Mouse (Mus musculus): ENCODE measurements at regions not wholly inside any gene's neighbourhood (a gene's known extent, or its start where the extent isn't known, plus 50 kb on each side); places are given as distances from the start of the nearest gene placed in this dataset.
A peak's percentile ranks its signal among the peaks of the same experiment; 100 is the strongest.

DNA sequence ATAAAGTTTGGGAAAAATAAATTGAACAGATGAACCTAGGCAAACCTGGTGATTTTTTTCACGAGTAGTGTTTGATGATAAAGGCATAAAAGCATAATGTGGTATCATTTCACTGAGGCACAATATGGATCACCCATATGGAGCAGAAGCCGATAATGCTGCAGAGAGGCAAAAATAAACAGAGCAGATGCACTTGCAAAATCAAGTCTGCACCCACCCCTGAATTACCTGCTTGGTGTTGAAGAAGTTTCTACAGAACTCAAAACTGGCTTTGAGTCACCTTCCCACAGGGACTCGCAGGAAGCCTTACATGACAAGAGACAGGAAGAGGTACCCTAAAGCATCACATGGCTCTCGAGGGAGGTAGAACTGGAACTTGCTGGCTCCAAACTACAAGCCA, 328.1 kb downstream of the Rnf144a start:
- Histone ChIP-seq H3K27ac (no peak overlapping the region), H3K9ac (no peak overlapping the region), H3K9me3 (no peaks in the 10 kb centered on the region), H3K4me1 (replicated peaks) (no peaks in the 10 kb centered on the region), H3K4me3 (replicated peaks) (no peak overlapping the region), H3K27me3 (replicated peaks) (no peaks in the 10 kb centered on the region), H3K4me2 (replicated peaks) (no peak overlapping the region), H3K36me3 (no peaks in the 10 kb centered on the region)
- WGBS: 86% methylated on average over 4 of the region's 4 CpGs
- no peak for ATAC-seq

DNA sequence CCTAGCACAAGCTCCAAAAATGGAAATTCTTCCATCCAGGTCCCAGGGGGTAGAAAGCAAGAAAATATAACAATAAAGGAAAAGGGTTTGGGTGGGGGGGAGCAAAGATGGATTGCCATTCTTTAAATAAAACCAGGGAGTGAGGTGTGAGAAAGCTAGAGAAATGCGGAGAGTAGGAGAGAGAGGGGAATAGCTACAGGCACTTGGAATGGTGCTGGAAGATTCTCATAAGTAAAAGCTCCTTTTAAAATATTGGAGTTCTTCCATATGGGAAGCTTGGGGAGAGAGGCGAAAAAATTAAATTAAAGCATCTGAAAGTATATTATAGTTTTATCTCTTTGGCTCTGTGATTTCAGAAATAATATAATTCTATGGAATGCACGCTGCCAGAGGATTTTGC, 328.6 kb downstream of the Rnf144a start:
- WGBS: 87% methylated on average over 3 of the region's 3 CpGs

DNA sequence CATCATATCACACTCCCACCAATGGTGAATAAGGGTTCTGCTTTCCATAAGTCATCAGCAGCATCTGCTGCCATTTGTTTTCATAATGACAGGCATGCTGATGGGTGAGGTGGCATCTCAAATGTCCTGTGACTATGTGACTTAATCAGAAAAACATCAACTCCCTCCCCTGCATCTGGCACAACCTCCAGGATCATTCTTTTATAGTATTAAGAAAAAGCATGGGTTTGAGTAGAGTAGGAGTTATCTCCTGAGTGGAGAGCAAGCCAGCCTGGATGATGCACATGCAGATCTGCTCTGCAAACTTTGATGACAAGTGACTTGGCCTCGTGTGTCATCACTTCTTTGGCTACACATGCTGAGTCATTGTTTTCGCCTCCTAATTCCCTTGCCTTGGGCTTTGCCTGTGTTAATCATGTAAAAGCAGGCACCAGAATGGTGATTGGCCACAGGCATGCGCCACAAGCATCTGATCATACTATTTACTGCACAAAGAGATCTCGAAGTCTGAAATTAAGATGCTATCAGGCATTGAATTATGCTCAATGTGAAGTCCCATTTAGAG, 335.9 kb downstream of the Rnf144a start:
- no peak overlapping the region for H3K9ac ChIP-seq
- ATAC-seq: no peak
- no peaks in the 10 kb centered on the region for H3K36me3 ChIP-seq
- WGBS: 71% methylated on average over 4 of the region's 4 CpGs
- no peaks in the 10 kb centered on the region for H3K27me3 ChIP-seq (replicated peaks)
- no peak overlapping the region for H3K4me2 ChIP-seq (replicated peaks)
- no peak overlapping the region for H3K27ac ChIP-seq
- H3K4me3 ChIP-seq (replicated peaks): no peak overlapping the region
- H3K9me3 ChIP-seq: no peaks in the 10 kb centered on the region
- no peaks in the 10 kb centered on the region for H3K4me1 ChIP-seq (replicated peaks)

More for the DNA sequence above, 328.6 kb downstream of the Rnf144a start:
- Histone ChIP-seq H3K9me3 (no peaks in the 10 kb centered on the region), H3K27me3 (replicated peaks) (no peaks in the 10 kb centered on the region), H3K36me3 (no peaks in the 10 kb centered on the region), H3K4me1 (replicated peaks) (no peaks in the 10 kb centered on the region), H3K4me2 (replicated peaks) (no peak overlapping the region), H3K4me3 (replicated peaks) (no peak overlapping the region), H3K27ac (no peak overlapping the region), H3K9ac (no peak overlapping the region)
- no peak for ATAC-seq

DNA sequence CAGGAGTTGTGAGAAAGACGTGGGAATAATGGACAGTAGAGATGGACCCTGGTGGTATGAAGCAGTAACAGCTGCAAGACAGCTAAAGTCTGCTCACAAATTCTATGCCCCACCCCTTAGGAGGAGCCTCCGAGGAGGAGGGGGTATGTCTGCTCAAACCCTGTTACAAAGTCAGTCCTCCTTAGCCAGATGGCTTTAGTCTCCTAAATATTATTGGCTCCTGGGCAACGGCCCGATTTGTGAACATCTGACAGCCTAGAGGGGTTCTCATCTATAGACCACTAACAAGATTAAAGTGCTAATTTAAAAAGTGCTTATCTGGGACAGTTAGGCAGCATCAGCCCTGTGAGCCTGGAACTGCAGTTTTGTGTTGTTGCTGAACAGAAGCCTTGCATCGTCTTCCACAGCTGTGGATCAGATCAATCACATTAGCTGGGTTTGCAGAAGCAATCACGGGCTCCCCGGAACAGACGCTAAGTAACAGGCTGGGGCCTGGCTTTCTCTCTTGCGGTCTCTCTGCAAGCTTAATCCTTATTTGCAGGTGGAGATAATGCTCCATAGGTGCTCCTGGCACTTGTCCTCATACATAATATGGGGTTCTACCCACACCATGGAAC, 339.3 kb downstream of the Rnf144a start:
- H3K9ac ChIP-seq: no peak overlapping the region
- H3K27ac ChIP-seq: no peak overlapping the region
- no peaks in the 10 kb centered on the region for H3K9me3 ChIP-seq
- no peak overlapping the region for H3K4me2 ChIP-seq (replicated peaks)
- H3K27me3 ChIP-seq (replicated peaks): no peaks in the 10 kb centered on the region
- no peak for ATAC-seq
- H3K4me1 ChIP-seq (replicated peaks): no peaks in the 10 kb centered on the region
- WGBS: 28% methylated on average over 9 of the region's 9 CpGs
- H3K4me3 ChIP-seq (replicated peaks): no peak overlapping the region
- no peaks in the 10 kb centered on the region for H3K36me3 ChIP-seq

DNA sequence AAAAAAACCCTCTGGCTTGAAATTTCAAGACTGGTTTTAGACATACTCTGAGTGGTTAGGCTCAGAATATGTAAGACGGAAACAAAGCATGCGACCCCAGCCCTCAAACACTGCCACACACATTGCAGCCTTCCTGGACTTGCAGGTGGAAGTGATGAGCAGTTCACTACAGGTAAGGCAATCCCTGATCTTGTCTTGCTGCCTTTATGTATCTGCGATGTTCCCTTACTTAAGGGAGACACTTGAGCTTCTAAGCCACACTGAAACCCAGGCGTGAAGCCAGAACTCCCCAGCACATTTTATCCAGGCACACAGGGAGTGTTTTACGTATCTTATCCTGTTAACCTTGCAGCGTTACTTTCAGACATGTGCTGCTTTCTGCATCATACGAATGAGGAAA, 342.9 kb downstream of the Rnf144a start:
- no peaks in the 10 kb centered on the region for H3K27me3 ChIP-seq (replicated peaks)
- 76% methylated on average over 7 of the region's 7 CpGs for WGBS
- H3K4me2 ChIP-seq (replicated peaks): no peak overlapping the region
- no peaks in the 10 kb centered on the region for H3K36me3 ChIP-seq
- no peak for ATAC-seq
- peaks cover 9% of the 10 kb centered on the region for H3K4me1 ChIP-seq (replicated peaks)
- no peak overlapping the region for H3K27ac ChIP-seq
- H3K9me3 ChIP-seq: no peaks in the 10 kb centered on the region
- no peak overlapping the region for H3K4me3 ChIP-seq (replicated peaks)
- no peak overlapping the region for H3K9ac ChIP-seq

DNA sequence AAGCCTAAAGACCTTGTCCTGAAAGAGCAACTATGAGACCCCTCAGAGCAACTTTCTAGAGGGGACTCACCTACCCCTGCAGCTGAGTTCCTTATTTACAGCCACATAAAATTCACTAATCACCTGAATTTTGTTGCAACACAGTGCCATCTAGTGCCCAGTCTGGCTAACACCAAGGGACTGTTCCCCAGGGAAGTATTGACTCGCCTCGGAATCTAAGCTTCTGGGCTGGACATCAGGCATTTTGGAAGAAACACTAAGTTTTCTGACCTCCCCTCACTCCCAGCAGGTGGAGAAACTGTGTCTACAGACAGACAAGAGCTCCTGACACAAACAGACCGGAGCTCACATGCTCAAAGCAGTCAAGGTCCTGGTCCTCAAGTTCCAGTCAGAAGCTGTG, 343.4 kb downstream of the Rnf144a start:
- WGBS: 6% methylated on average over 3 of the region's 3 CpGs
- Histone ChIP-seq H3K9me3 (no peaks in the 10 kb centered on the region), H3K9ac (no peak overlapping the region), H3K4me1 (replicated peaks) (peaks cover 9% of the 10 kb centered on the region), H3K27ac (no peak overlapping the region), H3K36me3 (no peaks in the 10 kb centered on the region), H3K4me3 (replicated peaks) (no peak overlapping the region), H3K27me3 (replicated peaks) (no peaks in the 10 kb centered on the region), H3K4me2 (replicated peaks) (no peak overlapping the region)
- no peak for ATAC-seq

DNA sequence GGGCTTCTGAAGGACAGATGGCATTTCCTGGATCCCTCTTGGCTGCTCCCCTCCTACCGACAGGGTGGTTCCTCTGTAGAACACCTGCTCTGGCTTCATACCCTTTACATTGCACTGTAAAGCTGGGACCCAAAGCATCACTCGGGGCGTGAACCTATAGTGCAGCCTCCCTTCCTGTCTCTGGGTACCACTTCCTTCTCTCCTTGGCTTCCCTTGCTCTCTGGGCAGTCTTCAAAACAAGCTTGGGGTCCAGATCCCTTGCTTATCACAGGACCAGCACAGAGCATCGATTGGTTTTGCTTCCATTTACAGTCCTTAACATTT, 346.4 kb downstream of the Rnf144a start:
- Histone ChIP-seq H3K4me3 (replicated peaks) (no peak overlapping the region), H3K4me1 (replicated peaks) (peaks cover 9% of the 10 kb centered on the region), H3K27ac (no peak overlapping the region), H3K4me2 (replicated peaks) (peak overlapping the region; percentile 53), H3K9me3 (no peaks in the 10 kb centered on the region), H3K36me3 (no peaks in the 10 kb centered on the region), H3K27me3 (replicated peaks) (no peaks in the 10 kb centered on the region), H3K9ac (0 out of 2 replicates have a peak overlapping the region, but pooled peaks have one; percentile 13)
- 43% methylated on average over 4 of the region's 4 CpGs for WGBS
- no peak for ATAC-seq

DNA sequence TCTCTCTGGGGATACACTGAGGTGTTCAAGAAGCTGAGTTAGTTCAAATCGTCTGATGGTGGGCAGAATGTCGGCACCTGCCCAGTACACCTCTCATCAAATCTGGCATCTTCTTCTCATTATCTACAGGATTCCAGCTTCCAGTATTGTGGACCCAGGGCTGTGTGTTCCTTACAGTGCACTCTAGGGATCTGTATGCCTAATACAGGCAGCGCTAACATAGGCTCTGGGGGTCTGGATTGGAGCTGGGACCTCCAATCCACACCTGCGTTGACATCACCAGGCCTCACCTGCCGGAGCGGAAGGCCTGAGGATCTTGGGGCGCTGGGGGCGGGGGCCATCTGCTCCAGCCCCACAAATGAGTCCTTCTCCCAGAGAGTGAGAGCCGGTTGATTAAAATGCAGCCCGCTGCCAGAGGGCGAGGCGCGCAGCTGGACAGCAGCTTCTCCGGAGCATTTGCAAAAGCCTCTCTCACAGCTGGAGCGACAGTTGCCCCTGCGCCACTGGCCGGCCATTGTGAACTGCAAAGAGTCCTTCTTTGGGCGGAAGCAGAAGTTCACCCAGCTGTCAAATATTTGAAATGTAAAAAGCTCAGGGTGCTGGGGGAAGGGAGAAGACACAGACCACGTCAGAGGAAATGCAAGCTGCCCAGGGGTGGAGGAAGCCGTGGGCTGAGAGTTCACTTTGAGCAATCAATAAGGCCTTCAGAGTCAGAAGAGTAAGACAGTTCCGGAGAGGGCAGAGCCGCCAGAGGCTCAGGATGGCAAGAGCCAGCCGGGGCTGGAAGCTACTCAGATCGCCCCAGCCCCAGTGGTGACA, 347.0 kb downstream of the Rnf144a start:
- 0 out of 2 replicates have a peak overlapping the region, but pooled peaks have one; percentile 6 for H3K4me3 ChIP-seq (replicated peaks)
- no peaks in the 10 kb centered on the region for H3K27me3 ChIP-seq (replicated peaks)
- 0 out of 2 replicates have a peak overlapping the region, but pooled peaks have one; percentile 13 for H3K9ac ChIP-seq
- H3K4me1 ChIP-seq (replicated peaks): peaks cover 9% of the 10 kb centered on the region
- WGBS: 12% methylated on average over 24 of the region's 24 CpGs
- H3K9me3 ChIP-seq: no peaks in the 10 kb centered on the region
- no peak overlapping the region for H3K27ac ChIP-seq
- ATAC-seq: no peak
- H3K4me2 ChIP-seq (replicated peaks): peak overlapping the region; percentile 53
- no peaks in the 10 kb centered on the region for H3K36me3 ChIP-seq

DNA sequence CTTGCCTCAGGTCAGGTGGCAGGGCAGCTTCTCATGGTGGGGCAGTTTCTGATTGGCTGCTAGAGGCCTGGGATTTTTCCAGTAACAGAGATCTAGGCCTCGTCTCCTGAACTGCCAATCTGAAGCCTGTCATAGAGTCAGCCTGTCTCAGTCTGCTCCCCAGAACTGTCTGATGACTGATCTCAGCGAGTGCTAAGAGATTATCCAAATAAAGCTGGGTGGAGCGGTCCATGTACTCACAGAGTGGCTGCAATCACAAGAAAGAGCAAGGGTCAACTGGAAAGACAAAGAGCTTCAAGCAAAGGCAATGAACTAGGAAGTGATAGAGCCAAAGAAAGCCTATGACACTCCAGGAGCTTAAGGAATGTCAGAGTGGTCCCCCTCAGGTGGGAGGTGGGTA, 354.7 kb downstream of the Rnf144a start:
- no peaks in the 10 kb centered on the region for H3K36me3 ChIP-seq
- no peak overlapping the region for H3K4me3 ChIP-seq (replicated peaks)
- no peaks in the 10 kb centered on the region for H3K27me3 ChIP-seq (replicated peaks)
- 41% methylated on average over 3 of the region's 3 CpGs for WGBS
- no peak overlapping the region for H3K27ac ChIP-seq
- no peak overlapping the region for H3K4me2 ChIP-seq (replicated peaks)
- H3K9ac ChIP-seq: no peak overlapping the region
- no peaks in the 10 kb centered on the region for H3K4me1 ChIP-seq (replicated peaks)
- H3K9me3 ChIP-seq: no peaks in the 10 kb centered on the region
- peak; percentile 69 for ATAC-seq

DNA sequence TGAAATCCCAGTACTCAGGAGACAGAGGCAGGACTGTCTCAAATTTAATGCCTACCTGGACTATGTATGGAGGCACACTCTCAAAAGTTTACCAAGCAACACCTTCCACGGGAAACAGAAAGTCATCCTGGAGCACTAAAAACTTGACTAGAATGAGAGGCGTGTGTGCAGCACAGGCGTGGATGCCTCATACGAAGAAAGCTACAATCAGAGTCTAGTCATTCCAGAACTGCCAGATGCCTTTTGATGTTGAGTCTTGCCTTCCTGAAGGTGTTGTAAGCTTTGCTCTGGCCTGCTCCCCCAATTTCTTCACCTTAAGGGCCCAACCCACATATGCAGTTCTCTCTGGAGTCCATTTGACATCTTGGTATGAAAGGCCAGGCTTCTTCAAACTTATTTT, 356.0 kb downstream of the Rnf144a start:
- Histone ChIP-seq H3K36me3 (no peaks in the 10 kb centered on the region), H3K4me1 (replicated peaks) (no peaks in the 10 kb centered on the region), H3K9me3 (no peaks in the 10 kb centered on the region), H3K27me3 (replicated peaks) (no peaks in the 10 kb centered on the region), H3K9ac (no peak overlapping the region), H3K4me3 (replicated peaks) (no peak overlapping the region), H3K27ac (no peak overlapping the region), H3K4me2 (replicated peaks) (no peak overlapping the region)
- no peak for ATAC-seq
- 86% methylated on average over 4 of the region's 4 CpGs for WGBS

DNA sequence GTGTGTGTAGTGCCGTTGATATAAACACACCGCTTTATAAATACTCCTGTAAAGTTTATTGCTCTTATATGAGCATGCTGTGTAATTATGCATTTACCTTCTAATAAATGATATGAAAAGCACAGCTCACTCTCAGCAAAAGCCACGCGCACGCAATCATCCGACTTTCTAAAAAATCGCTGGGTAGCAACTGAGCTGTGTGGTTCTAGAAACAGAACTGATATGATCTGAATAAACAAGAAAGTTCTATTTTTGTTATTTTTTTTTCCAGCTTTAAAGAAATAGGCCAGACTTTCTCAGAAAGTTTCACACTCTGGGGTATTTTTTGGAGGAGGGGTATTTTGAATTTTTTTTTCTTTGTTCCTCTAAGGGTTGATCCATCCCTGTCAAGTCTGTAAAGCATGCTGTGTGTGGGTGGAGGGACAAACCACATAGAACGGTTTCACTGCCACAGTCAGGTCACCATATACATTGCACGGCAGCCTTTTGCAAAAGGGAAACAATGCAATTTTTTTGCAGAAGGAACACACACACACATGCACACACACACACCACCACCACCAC, 357.5 kb downstream of the Rnf144a start:
- H3K4me3 ChIP-seq (replicated peaks): no peak overlapping the region
- H3K4me1 ChIP-seq (replicated peaks): no peaks in the 10 kb centered on the region
- no peak overlapping the region for H3K4me2 ChIP-seq (replicated peaks)
- H3K9ac ChIP-seq: no peak overlapping the region
- H3K27me3 ChIP-seq (replicated peaks): no peaks in the 10 kb centered on the region
- ATAC-seq: no peak
- no peak overlapping the region for H3K27ac ChIP-seq
- no peaks in the 10 kb centered on the region for H3K36me3 ChIP-seq
- 83% methylated on average over 9 of the region's 9 CpGs for WGBS
- H3K9me3 ChIP-seq: no peaks in the 10 kb centered on the region

DNA sequence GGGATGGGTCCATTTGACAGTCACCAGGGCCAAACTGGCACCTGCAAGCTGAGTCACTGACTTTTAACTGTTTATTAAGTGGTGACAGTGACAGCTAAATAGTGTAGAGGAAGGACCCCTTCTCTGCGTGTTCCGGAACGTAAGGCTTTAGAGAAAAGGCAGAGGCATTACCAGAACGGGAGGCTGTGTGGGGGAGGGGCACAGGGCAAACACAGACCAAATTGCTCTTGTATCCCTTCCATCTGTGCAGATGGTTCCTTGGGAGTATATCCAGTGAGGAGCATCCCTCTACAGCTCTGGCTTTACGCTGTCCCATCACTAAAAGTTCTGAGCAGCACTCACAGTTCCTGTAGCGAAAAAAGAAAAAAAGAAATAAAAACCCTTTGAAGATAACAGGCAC, 368.1 kb downstream of the Rnf144a start:
- Histone ChIP-seq H3K27ac (no peak overlapping the region), H3K27me3 (replicated peaks) (no peaks in the 10 kb centered on the region), H3K4me2 (replicated peaks) (no peak overlapping the region), H3K9me3 (no peaks in the 10 kb centered on the region), H3K36me3 (no peaks in the 10 kb centered on the region), H3K4me3 (replicated peaks) (no peak overlapping the region), H3K9ac (no peak overlapping the region), H3K4me1 (replicated peaks) (no peaks in the 10 kb centered on the region)
- 70% methylated on average over 6 of the region's 6 CpGs for WGBS
- no peak for ATAC-seq

Measured in intestine, embryonic 15.5 days (tissue).